Mouse (Mus musculus): Measurements from ENCODE around the gene Ppp1r26.

DNA sequence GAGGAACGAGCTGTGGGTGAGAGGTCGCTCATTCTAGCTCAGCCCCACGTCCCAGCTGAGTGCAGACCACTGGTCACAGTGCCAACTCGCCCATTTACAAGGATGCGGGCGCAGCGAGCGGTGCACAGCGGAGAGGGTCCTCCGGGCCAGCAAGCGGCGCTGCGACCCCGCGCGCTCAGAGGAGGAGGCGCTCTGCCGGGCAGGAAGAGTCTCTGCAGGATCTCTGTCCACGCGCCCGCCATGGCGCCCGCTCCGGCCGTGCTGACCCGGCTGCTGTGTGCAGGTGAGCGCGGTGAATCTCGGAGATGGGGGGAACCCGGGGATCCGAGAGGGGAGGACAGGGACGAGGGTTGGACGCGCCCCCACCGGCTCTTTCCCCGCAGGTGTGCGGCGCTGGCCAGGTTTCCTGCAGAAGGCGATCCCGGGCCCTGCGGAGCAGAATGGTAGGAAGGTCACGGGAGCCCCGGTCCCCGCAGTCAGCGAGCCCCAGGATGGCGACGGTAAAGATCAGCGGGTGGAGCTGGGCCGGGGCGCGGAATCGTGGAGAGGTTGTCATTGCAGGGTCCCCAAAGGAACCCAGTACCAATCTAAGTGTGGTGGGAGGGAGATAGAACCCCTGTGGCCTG is 21.4 kb downstream of the Ppp1r26 start, which contains the start of gene Mrps2:
- TF ChIP-seq CTCF (conservative IDR thresholded peaks at IDR 0.05; ENCODE audit: low read length) (0 out of 2 replicates have a peak, but pooled peaks have one; percentile 8), NANOG (IDR thresholded peaks at IDR 0.05; ENCODE audit: borderline replicate concordance, low read length) (no peak), POU5F1 (IDR thresholded peaks at IDR 0.05; ENCODE audit: borderline replicate concordance, low read length) (no peak)
